ENCODE assay signal across 8 mouse cellular contexts in the genomic region with DNA sequence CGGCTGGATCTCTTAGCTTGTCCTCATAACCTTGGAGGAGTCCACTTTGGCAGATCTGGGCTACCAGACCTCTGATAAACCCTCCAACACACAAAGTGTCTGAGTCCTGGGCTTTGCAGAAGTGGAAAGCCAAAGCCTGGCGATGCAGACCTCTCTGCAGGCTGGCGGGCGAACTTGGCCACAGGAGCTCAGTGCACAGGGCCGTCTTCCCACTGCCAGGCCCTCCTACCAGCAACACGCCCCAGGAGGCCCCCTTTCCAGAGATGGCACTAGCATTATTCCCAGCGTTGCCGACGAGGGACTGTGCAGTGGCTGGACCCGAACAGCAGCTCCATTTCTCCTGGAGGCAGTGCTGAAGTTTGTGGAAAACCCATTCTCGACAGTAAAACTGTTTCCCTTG. TPM values are rescaled to one million over a fixed set of nuclear protein-coding genes. Genes with fewer than 3 reads are reported as not detected.
DNase-seq lines count a peak whose midpoint lies in the region; ATAC-seq and TF ChIP-seq lines count a peak whose summit lies in the region.

No protein-coding gene starts in this region.

- no peak for TF ChIP-seq EP300 in liver, postnatal 0 days (IDR thresholded peaks at IDR 0.05; ENCODE audit: low read depth)
- TF ChIP-seq EP300 in stomach, postnatal 0 days (optimal IDR thresholded peaks at IDR 0.05), result no peak

- no peak overlapping the region for H3K27ac ChIP-seq in liver, postnatal 0 days (ENCODE audit: low read depth)
- H3K27ac ChIP-seq in stomach, postnatal 0 days (replicated peaks), result peak overlapping the region; percentile 58; the same call in 1 of the 2 replicates

- H3K27me3 ChIP-seq in liver, postnatal 0 days (ENCODE audit: insufficient read depth, low read length), result no peaks in the 10 kb centered on the region
- no peaks in the 10 kb centered on the region for H3K27me3 ChIP-seq in stomach, postnatal 0 days (ENCODE audit: control insufficient read depth, insufficient read depth, low read length)

- H3K9me3 ChIP-seq in liver, postnatal 0 days (ENCODE audit: low read length), result no peaks in the 10 kb centered on the region
- H3K9me3 ChIP-seq in stomach, postnatal 0 days (ENCODE audit: control insufficient read depth, low read length), result no peaks in the 10 kb centered on the region

- no peak for ATAC-seq in liver, postnatal 0 days
- no peak for ATAC-seq in stomach, postnatal 0 days (ENCODE audit: low FRiP score, low TSS enrichment)

- TF ChIP-seq CTCF in liver, postnatal 0 days (IDR thresholded peaks at IDR 0.05; ENCODE audit: low read depth), result no peak
- TF ChIP-seq CTCF in stomach, postnatal 0 days (IDR thresholded peaks at IDR 0.05; ENCODE audit: low read depth), result no peak

- H3K4me1 ChIP-seq in liver, postnatal 0 days (ENCODE audit: insufficient read depth), result 0 out of 2 replicates have a peak, but pooled peaks cover 5% of the 10 kb centered on the region
- H3K4me1 ChIP-seq in stomach, postnatal 0 days (replicated peaks; ENCODE audit: control insufficient read depth, insufficient read depth), result no peaks in the 10 kb centered on the region; the same call in 1 of the 2 replicates

- intact Hi-C loops in heart, postnatal 10 days (cut with DNase I), result loop anchor here (2.0 to 5.0 kb wide), 5 partner anchors 120 to 368 kb away; no protein-coding TSS in a partner anchor

- H3K4me2 ChIP-seq in liver, postnatal 0 days (ENCODE audit: low read depth, low read length), result peak overlapping the region; percentile 93
- peak overlapping the region; percentile 79 for H3K4me2 ChIP-seq in stomach, postnatal 0 days (replicated peaks; ENCODE audit: low read depth)

- H3K36me3 ChIP-seq in liver, postnatal 0 days (replicated peaks; ENCODE audit: insufficient read depth, low read length), result peaks cover 3% of the 10 kb centered on the region
- peaks cover 2% of the 10 kb centered on the region; the same call in 1 of the 2 replicates for H3K36me3 ChIP-seq in stomach, postnatal 0 days (ENCODE audit: control insufficient read depth, insufficient read depth, low read length)

- DNase-seq in adrenal gland, postnatal 10 days, result peak; percentile 28
- DNase-seq in adrenal gland, postnatal 4 days (ENCODE audit: low spot score in 2 of 2), result no peak
- DNase-seq in right cerebral cortex, postnatal 4 days, result peak; percentile 13
- DNase-seq in right cerebral cortex, adult 2 months (ENCODE audit: low spot score in 2 of 2), result no peak
- peak; percentile 30 to 42 for DNase-seq in heart, postnatal 10 days
- DNase-seq in liver, postnatal 0 days, result no peak
- DNase-seq in stomach, postnatal 0 days (ENCODE audit: low spot score), result no peak
- no peak for DNase-seq in Muller cell, postnatal 12 days (ENCODE audit: inconsistent ontology term)

- peak overlapping the region; percentile 81; the same call in 1 of the 2 replicates for H3K4me3 ChIP-seq in liver, postnatal 0 days (ENCODE audit: low read depth, low read length)
- peak overlapping the region; percentile 96 for H3K4me3 ChIP-seq in stomach, postnatal 0 days (ENCODE audit: low read depth, low read length)

- 73% methylated on average over 11 of the region's 11 CpGs for WGBS in liver, postnatal 0 days (ENCODE audit: insufficient replicate concordance)
- WGBS in stomach, postnatal 0 days, result 27% methylated on average over 11 of the region's 11 CpGs

- H3K9ac ChIP-seq in liver, postnatal 0 days (replicated peaks), result no peak overlapping the region
- H3K9ac ChIP-seq in stomach, postnatal 0 days (ENCODE audit: low read length), result peak overlapping the region; percentile 97

RNA-seq across cellular contexts. Expression of a gene that starts 1.9 kb away (rescaled TPM):
- total RNA-seq in adrenal gland, postnatal 10 days (2021), result 10 to 100 TPM; 41.4 to 47.5 TPM
- total RNA-seq in adrenal gland, postnatal 4 days (2021), result 10 to 100 TPM; 57.4 to 58.3 TPM
- 10 to 100 TPM; 60.4 to 71.1 TPM for total RNA-seq in heart, postnatal 10 days (2021)
- 2.1 and 2.2 TPM in 2 replicates for polyA plus RNA-seq in liver, postnatal 0 days (2015; fragmentation: Nextera tagmentation; extraction: Ambion mirVana)
- 9.8 and 11.1 TPM in 2 replicates for polyA plus RNA-seq in stomach, postnatal 0 days (2015; fragmentation: Nextera tagmentation; extraction: Ambion mirVana)

Comparison
In these comparisons a context has a peak if more than half of its experiments do, and no peak if none do; other contexts are left out.
1. DNase-seq: peak in adrenal gland, postnatal 10 days (single experiment), right cerebral cortex, postnatal 4 days (single experiment) and heart, postnatal 10 days (2 of 2); none in adrenal gland, postnatal 4 days (0 of 2), right cerebral cortex, adult 2 months (0 of 2), liver, postnatal 0 days (single experiment), stomach, postnatal 0 days (single experiment) and Muller cell, postnatal 12 days (single experiment).